Mouse (Mus musculus) adrenal gland, postnatal 4 days (tissue): ENCODE results near the gene Ctnnd2. TPM values are rescaled to one million over a fixed set of nuclear protein-coding genes. Genes with fewer than 3 reads are reported as not detected.

Source experiments
- DNase-seq, 2 experiments: peaks; one replicate each; pipeline ENCODE4 v3.0.0; 2021 to 2022; ENCODE audit warnings: low spot score in 2 of 2, mixed read lengths in 2 of 2
- total RNA-seq, 2 experiments: library from RNA; stranded (reverse); gene quantifications; 2 replicates each; pipeline ENCODE4 v1.2.3; 2021

Gene Ctnnd2
- total RNA-seq, 2 experiments from 2014 or later, result 10.2 to 10.4 TPM

- DNase-seq, result no peak
These were observed 63.0 kb downstream of the Ctnnd2 start for GRCm38 (mm10) chr15:30235210-30236034.

GRCm38 (mm10) chr15:30240881-30241280, 68.5 kb downstream of the Ctnnd2 start:
- DNase-seq, result no peak

GRCm38 (mm10) chr15:30268822-30269221, 96.4 kb downstream of the Ctnnd2 start:
- no peak for DNase-seq

- no peak for DNase-seq
These were observed 98.8 kb downstream of the Ctnnd2 start for GRCm38 (mm10) chr15:30271141-30271572.

- DNase-seq, result no peak
These were observed 99.9 kb downstream of the Ctnnd2 start for GRCm38 (mm10) chr15:30272326-30272725.

GRCm38 (mm10) chr15:30275721-30276120, 103.3 kb downstream of the Ctnnd2 start:
- no peak for DNase-seq

- no peak for DNase-seq
These were observed 104.3 kb downstream of the Ctnnd2 start for GRCm38 (mm10) chr15:30276691-30277090.

GRCm38 (mm10) chr15:30278610-30279009, 106.2 kb downstream of the Ctnnd2 start:
- no peak for DNase-seq

GRCm38 (mm10) chr15:30285572-30286244, 113.3 kb downstream of the Ctnnd2 start:
- DNase-seq, result no peak

GRCm38 (mm10) chr15:30286245-30286642, 113.9 kb downstream of the Ctnnd2 start:
- DNase-seq, result no peak

GRCm38 (mm10) chr15:30302824-30303223, 130.4 kb downstream of the Ctnnd2 start:
- DNase-seq, result no peak

- no peak for DNase-seq
These were observed 134.0 kb downstream of the Ctnnd2 start for GRCm38 (mm10) chr15:30306437-30306836.

GRCm38 (mm10) chr15:30322543-30322942, 150.2 kb downstream of the Ctnnd2 start:
- no peak for DNase-seq

GRCm38 (mm10) chr15:30333336-30334310, 161.2 kb downstream of the Ctnnd2 start:
- no peak for DNase-seq

GRCm38 (mm10) chr15:30338585-30339197, 166.3 kb downstream of the Ctnnd2 start:
- no peak for DNase-seq

- no peak for DNase-seq
These were observed 173.4 kb downstream of the Ctnnd2 start for GRCm38 (mm10) chr15:30345754-30346153.

GRCm38 (mm10) chr15:30364491-30364890, 192.1 kb downstream of the Ctnnd2 start:
- DNase-seq, result no peak

- DNase-seq, result no peak
These were observed 197.6 kb downstream of the Ctnnd2 start for GRCm38 (mm10) chr15:30369997-30370396.

- no peak for DNase-seq
These were observed 198.8 kb downstream of the Ctnnd2 start for GRCm38 (mm10) chr15:30371151-30371550.

- DNase-seq, result no peak
These were observed 201.3 kb downstream of the Ctnnd2 start for GRCm38 (mm10) chr15:30373654-30374215.
